Mouse (Mus musculus) midbrain, embryonic 12.5 days (tissue): ENCODE results near the gene Gas2. TPM values are rescaled to one million over a fixed set of nuclear protein-coding genes. Genes with fewer than 3 reads are reported as not detected.

Experiments used
- ATAC-seq: fragments of 200-750 bp; cut with Nextera tagmentation; 2 replicates; pipeline ENCODE4 v1.8.0; 2017; ENCODE audit warnings: low read depth, moderate TSS enrichment, moderate library complexity; ENCODE audit not compliant: low FRiP score
- H3K27ac ChIP-seq: fragments of 300-500 bp; sonication (generic); replicated peaks from 2 replicates; pipeline ENCODE4 v1.5.1; 2016; ENCODE audit warnings: mild to moderate bottlenecking
- H3K27me3 ChIP-seq: fragments of 300-500 bp; sonication (generic); 2 replicates; pipeline ENCODE4 v1.6.1; 2016; ENCODE audit warnings: mild to moderate bottlenecking
- H3K36me3 ChIP-seq: fragments of 300-500 bp; sonication (generic); 2 replicates; pipeline ENCODE4 v1.6.1; 2016
- H3K4me1 ChIP-seq: fragments of 300-500 bp; sonication (generic); 2 replicates; pipeline ENCODE4 v1.6.1; 2016
- H3K4me2 ChIP-seq: fragments of 300-500 bp; sonication (generic); replicated peaks from 2 replicates; pipeline ENCODE4 v1.6.1; 2016; ENCODE audit warnings: mild to moderate bottlenecking, moderate library complexity
- H3K4me3 ChIP-seq: fragments of 300-500 bp; sonication (generic); 2 replicates; pipeline ENCODE4 v1.5.1; 2016; ENCODE audit warnings: mild to moderate bottlenecking
- H3K9ac ChIP-seq: fragments of 300-500 bp; sonication (generic); replicated peaks from 2 replicates; pipeline ENCODE4 v1.6.1; 2016; ENCODE audit warnings: mild to moderate bottlenecking, moderate library complexity
- H3K9me3 ChIP-seq: fragments of 300-500 bp; sonication (generic); 2 replicates; pipeline ENCODE4 v1.6.1; 2016; ENCODE audit warnings: mild to moderate bottlenecking
- whole genome bisulfite sequencing: fragments of 180-500 bp; shearing (Covaris S2); methylation state at CpG from one replicate; pipeline ENCODE4 v1.1.7; 2016; 5-methylcytosine and 5-hydroxymethylcytosine counted together
- polyA plus RNA-seq: library from polyadenylated mRNA; unstranded; fragments of >200 nt; fragmentation: Nextera tagmentation; extraction: Ambion mirVana; gene quantifications from 2 replicates; pipeline ENCODE4 v1.2.1, GENCODE M21; 2016

The Gas2 gene
- polyA plus RNA-seq, 1 experiment from 2014 or later, result 32.7 TPM

DNA sequence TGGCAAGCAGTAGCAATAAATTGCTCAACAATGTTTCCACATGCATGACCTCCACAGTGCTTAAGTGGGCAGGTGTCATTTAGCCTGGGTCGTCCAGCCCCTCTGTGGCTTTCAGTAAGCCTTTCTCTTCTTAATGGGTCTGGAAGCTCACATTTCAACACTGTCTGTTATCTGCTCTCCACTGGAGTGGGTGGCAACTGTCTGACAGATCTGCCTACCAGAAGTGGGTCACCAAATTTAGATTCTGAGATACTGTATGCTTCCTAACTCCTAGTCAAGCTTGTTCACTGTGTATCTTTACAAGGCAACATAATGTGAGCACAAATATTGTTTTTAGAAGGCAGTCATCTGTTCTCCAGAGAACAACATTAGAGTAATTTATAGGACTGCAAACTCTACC lies 120.5 kb downstream of the Gas2 start:
- WGBS, result 46% methylated on average over 1 of the region's 1 CpGs
- no peaks in the 10 kb centered on the region for H3K36me3 ChIP-seq
- no peak for ATAC-seq

DNA sequence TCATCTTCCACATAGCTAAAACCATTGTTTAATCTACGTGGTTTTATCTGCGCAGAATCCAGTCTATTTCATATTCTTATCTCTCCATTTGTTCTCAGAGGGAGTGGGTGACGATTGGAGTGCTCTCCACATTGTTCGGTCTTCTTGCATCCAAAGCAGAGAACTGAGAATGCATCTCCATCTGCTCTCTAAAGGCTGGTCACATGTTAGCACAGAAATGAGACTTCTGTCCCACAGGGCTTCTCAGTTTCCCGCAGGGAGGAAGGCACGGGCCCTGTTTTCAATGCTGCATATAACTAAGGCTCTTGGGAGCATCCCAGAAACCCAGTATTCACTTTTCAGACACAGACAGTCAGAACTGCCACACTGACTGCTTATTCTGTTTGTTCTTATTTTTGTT lies 123.9 kb downstream of the Gas2 start:
- no peaks in the 10 kb centered on the region for H3K9me3 ChIP-seq
- 81% methylated on average over 6 of the region's 6 CpGs for WGBS
- no peak overlapping the region for H3K4me3 ChIP-seq
- ATAC-seq, result no peak
- no peaks in the 10 kb centered on the region for H3K27me3 ChIP-seq
- no peak overlapping the region for H3K27ac ChIP-seq
- H3K4me1 ChIP-seq, result no peaks in the 10 kb centered on the region
- no peak overlapping the region for H3K9ac ChIP-seq
- H3K4me2 ChIP-seq, result no peak overlapping the region
- H3K36me3 ChIP-seq, result no peaks in the 10 kb centered on the region

More for the DNA sequence above, 120.5 kb downstream of the Gas2 start:
- Histone ChIP-seq H3K4me1 (no peaks in the 10 kb centered on the region), H3K4me2 (no peak overlapping the region), H3K9ac (no peak overlapping the region), H3K27me3 (no peaks in the 10 kb centered on the region), H3K4me3 (no peak overlapping the region), H3K27ac (no peak overlapping the region), H3K9me3 (no peaks in the 10 kb centered on the region)

DNA sequence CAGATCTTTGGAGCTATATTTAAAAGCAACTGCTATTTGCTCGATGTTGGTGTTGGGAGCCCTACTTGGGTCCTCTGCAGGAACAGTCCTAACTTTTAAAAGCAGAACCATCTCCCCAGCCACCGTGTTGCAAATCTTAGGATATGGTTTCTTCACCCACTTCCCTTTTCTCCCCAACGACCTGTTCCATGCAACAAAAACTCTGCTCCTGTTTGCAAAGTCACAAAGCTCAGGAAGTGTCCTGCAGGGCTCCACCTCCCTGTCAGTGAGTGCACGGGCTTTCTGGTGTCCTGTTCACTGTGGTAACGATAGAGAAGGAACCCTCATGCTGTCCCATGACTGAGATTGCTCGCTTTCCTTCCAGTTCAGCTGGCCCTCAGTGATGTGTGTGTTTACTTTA lies 125.1 kb downstream of the Gas2 start:
- H3K4me1 ChIP-seq, result no peaks in the 10 kb centered on the region
- 76% methylated on average over 6 of the region's 6 CpGs for WGBS
- no peak for ATAC-seq

DNA sequence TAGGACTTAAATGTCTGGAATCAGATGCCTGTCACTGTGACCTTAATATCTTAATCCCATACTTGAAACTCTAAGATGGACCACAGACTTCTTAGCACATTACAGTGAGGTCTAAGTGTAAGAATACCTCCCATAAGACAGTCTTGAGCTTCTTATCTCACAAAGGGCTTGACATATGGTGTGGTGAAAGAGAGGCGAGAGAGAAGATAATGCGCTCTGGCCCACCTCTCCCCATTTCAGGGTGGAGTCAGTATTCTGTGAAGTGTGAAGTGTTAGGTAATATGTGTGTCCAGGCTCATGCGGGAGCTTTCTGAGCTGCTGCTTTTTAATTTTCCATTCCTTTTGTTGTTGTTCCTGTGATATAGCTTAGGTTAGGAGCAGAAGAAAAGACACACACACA lies 129.2 kb downstream of the Gas2 start:
- Histone ChIP-seq H3K9ac (no peak overlapping the region), H3K27ac (no peak overlapping the region), H3K4me2 (no peak overlapping the region), H3K4me1 (no peaks in the 10 kb centered on the region), H3K9me3 (no peaks in the 10 kb centered on the region), H3K4me3 (no peak overlapping the region), H3K27me3 (no peaks in the 10 kb centered on the region), H3K36me3 (no peaks in the 10 kb centered on the region)
- no peak for ATAC-seq
- 82% methylated on average over 3 of the region's 3 CpGs for WGBS

More for the DNA sequence above, 125.1 kb downstream of the Gas2 start:
- no peaks in the 10 kb centered on the region for H3K36me3 ChIP-seq
- H3K4me3 ChIP-seq, result no peak overlapping the region
- H3K9ac ChIP-seq, result no peak overlapping the region
- no peaks in the 10 kb centered on the region for H3K27me3 ChIP-seq
- H3K9me3 ChIP-seq, result no peaks in the 10 kb centered on the region
- H3K27ac ChIP-seq, result no peak overlapping the region
- no peak overlapping the region for H3K4me2 ChIP-seq

DNA sequence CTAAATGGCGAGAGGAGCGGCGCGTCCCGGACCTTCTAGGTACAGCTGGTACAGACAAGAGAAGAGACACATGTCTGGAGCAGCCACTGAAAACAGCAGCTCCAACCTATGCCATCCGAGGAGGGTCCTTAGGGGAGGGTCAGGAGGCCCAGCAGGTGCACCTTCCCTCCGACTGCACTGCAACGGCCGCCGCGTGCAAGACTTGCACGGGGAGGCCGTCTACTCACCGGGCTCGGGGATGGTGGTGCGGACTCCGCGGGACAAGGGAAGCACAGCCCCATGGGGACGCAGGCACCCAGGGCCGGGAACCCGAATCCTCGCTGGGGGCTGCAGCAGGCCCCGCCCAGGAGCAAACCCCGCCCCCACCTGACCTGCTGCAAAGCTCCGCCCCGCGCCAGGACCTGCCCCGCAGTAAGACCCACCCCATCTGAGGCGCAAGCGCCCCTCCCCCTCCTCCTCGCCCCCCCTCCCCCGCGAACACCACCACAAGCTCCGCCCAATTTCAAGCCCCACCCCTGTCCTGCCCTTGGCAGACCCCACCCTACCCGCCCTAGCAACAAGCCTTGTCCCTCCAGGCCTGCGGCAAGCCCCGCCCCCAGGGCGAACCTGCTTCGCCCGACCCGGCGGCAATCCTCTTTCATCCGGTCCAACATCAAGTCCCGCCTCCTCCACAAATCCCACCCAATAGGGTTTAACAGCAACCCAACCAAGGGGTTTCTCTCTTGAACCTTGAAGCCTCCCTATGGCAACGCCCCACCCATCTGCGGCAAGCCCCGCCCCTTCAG lies 143.9 kb downstream of the Gas2 start, which contains the start of gene Svip:
Gene Svip, minus strand, starts transcription at position 508 of the 785 bp plus-strand sequence.
- Histone ChIP-seq H3K9me3 (no peaks in the 10 kb centered on the region), H3K4me2 (peak within 1 kb of the TSS; percentile 66), H3K36me3 (0 out of 2 replicates have a peak, but pooled peaks cover 3% of the 10 kb centered on the region), H3K27ac (peak within 1 kb of the TSS; percentile 70), H3K9ac (peak within 1 kb of the TSS; percentile 68), H3K4me1 (no peaks in the 10 kb centered on the region), H3K27me3 (no peaks in the 10 kb centered on the region; the same call in 1 of the 2 replicates), H3K4me3 (peak within 1 kb of the TSS; percentile 71)
- peak; percentile 95 for ATAC-seq
- under 1% methylated on average over 37 of the region's 47 CpGs for WGBS

DNA sequence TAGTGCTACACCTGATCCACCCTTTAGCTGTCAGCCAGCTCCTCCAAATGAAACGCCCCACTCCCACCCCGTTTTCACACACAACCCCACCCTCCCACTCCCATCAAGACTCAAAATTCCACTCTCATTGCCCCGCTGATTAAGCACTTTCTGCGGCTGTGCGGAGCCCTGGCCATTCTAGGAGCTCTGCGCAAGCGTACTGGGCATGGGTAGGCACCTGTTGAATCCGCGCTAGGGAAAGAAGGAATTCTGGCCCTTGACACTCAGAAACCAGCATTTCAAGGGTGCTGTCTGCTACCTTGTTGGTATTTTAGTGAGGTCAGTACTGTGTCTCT lies 144.4 kb downstream of the Gas2 start:
- under 1% methylated on average over 9 of the region's 9 CpGs for whole genome bisulfite sequencing
- ATAC-seq, result no peak
- H3K27ac ChIP-seq, result peak overlapping the region; percentile 70; the same call in 1 of the 2 replicates

DNA sequence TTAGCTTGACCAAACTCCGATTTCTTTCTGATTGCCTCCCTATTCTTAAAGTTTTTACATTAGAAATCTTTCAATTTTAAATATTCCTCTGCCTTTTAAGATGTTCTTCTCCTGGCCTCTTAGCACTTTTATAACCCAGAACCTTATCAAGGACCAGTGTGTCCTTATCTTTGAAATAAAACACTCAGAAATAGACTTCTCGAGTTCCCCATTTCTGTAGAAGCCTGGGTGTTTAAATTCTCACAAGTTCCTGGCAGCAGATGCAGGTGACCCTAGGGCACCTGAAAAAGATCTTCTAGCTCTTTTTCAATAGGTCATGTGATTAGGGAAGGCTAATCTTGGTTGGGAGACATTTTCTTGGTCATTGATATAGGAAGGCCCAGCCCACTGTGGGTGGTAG lies 145.3 kb downstream of the Gas2 start:
- no peak overlapping the region for H3K4me3 ChIP-seq
- H3K4me1 ChIP-seq, result no peaks in the 10 kb centered on the region
- no peaks in the 10 kb centered on the region; the same call in 1 of the 2 replicates for H3K27me3 ChIP-seq
- 0 out of 2 replicates have a peak, but pooled peaks cover 3% of the 10 kb centered on the region for H3K36me3 ChIP-seq
- no peak for ATAC-seq
- H3K9me3 ChIP-seq, result no peaks in the 10 kb centered on the region
- no peak overlapping the region for H3K27ac ChIP-seq
- no peak overlapping the region for H3K9ac ChIP-seq
- no peak overlapping the region for H3K4me2 ChIP-seq
- 85% methylated on average over 2 of the region's 2 CpGs for WGBS

More for the DNA sequence above, 144.4 kb downstream of the Gas2 start:
- H3K9ac ChIP-seq, result 0 out of 2 replicates have a peak overlapping the region, but pooled peaks have one; percentile 31
- no peaks in the 10 kb centered on the region for H3K4me1 ChIP-seq
- 0 out of 2 replicates have a peak, but pooled peaks cover 3% of the 10 kb centered on the region for H3K36me3 ChIP-seq
- H3K4me2 ChIP-seq, result peak overlapping the region; percentile 66
- peak overlapping the region; percentile 71 for H3K4me3 ChIP-seq
- H3K27me3 ChIP-seq, result no peaks in the 10 kb centered on the region; the same call in 1 of the 2 replicates
- no peaks in the 10 kb centered on the region for H3K9me3 ChIP-seq

DNA sequence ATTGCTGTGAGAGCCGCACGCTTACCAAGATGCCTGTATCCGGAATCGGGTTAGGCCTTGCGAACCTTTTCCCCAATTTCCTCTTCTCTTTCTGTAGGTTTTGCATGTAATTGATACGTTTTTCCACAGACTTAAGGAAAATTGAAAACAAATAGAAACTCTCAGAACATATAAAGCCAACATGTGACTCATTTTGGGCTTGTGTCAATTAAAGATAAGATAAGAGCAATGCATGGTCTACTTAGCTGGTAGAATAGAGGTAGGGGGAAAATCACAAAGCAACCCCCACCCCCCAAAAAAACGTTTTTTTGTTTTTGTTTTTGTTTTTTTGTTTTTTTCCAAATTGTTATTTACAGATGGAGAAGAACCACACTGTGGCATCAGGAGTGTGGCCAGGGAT lies 151.6 kb downstream of the Gas2 start:
- no peak for ATAC-seq
- no peak overlapping the region for H3K4me3 ChIP-seq
- 83% methylated on average over 7 of the region's 7 CpGs for WGBS

DNA sequence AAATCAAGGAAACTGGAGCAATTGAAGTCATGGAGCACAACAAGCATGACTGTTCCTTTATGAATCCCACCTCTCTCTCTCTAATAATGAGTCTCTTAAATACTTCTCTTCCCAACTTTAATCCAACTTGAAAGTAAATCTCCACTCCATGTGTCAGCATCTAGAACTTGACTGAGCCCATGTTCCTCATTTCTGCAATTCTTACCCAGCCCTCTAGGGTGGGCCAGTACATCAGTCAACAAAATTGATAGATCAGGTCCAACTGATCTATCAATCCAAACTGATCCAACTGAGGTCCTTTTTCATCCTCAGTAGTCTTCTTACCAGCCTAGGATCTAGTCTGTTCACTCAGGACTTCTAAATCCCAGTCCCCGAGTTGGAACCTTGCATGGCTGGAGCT lies 153.4 kb downstream of the Gas2 start:
- H3K4me3 ChIP-seq, result no peak overlapping the region
- H3K4me2 ChIP-seq, result no peak overlapping the region
- H3K27ac ChIP-seq, result no peak overlapping the region
- 93% methylated on average over 1 of the region's 1 CpGs for WGBS
- H3K4me1 ChIP-seq, result no peaks in the 10 kb centered on the region
- no peaks in the 10 kb centered on the region for H3K9me3 ChIP-seq
- ATAC-seq, result no peak
- no peaks in the 10 kb centered on the region for H3K36me3 ChIP-seq
- H3K9ac ChIP-seq, result no peak overlapping the region
- no peaks in the 10 kb centered on the region for H3K27me3 ChIP-seq

More for the DNA sequence above, 151.6 kb downstream of the Gas2 start:
- H3K4me2 ChIP-seq, result no peak overlapping the region
- no peaks in the 10 kb centered on the region for H3K27me3 ChIP-seq
- H3K9me3 ChIP-seq, result no peaks in the 10 kb centered on the region
- no peak overlapping the region for H3K9ac ChIP-seq
- H3K36me3 ChIP-seq, result no peaks in the 10 kb centered on the region
- no peaks in the 10 kb centered on the region for H3K4me1 ChIP-seq
- no peak overlapping the region for H3K27ac ChIP-seq

DNA sequence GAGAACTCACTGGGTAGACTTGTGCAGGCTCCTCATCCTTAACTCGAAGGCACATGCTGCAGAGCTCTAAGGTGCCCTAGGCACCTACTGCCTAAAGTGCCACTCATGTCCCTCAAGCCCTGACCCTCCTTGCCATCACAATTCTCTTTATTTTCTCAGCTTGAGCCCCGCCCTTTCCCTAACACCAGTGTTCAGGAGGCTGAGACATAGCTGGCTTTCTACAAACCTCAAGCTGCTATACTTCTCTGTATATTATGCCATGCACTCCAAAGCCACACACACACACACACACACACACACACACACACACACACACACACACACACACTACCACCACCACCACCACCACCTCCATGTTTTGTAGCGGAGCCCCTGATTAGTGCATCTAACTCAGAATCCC lies 153.8 kb downstream of the Gas2 start, which contains the start of gene 1700015G11Rik:
Gene 1700015G11Rik, minus strand, starts transcription at position 101 of the 400 bp plus-strand sequence.
- Histone ChIP-seq H3K4me3 (no peak within 1 kb of the TSS), H3K4me2 (no peak within 1 kb of the TSS), H3K4me1 (no peaks in the 10 kb centered on the region), H3K36me3 (no peaks in the 10 kb centered on the region), H3K27ac (no peak within 1 kb of the TSS), H3K9ac (no peak within 1 kb of the TSS), H3K9me3 (no peaks in the 10 kb centered on the region), H3K27me3 (no peaks in the 10 kb centered on the region)
- no peak for ATAC-seq
- 79% methylated on average over 3 of the region's 3 CpGs for WGBS

DNA sequence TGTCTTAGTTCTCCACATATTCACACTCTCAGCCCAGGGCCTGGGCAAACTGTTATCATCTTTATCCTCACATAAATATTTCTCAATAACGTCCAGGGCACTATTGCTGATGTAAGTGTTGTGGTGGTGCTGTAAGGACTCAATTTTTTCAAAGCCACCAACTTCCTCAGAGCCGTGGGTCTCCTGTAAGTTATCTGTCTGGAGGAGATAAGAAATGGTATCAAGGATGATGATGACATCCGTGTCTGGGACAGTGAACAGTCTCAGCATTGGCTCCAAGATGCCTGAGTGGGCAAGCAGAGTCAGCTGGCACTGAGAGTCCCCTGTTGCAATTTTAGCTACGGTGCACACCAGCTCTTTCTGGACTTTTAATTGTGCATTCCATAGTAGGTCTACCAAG lies 160.2 kb downstream of the Gas2 start:
- Histone ChIP-seq H3K4me3 (no peak overlapping the region), H3K27ac (no peak overlapping the region), H3K27me3 (no peaks in the 10 kb centered on the region), H3K9ac (no peak overlapping the region), H3K4me2 (no peak overlapping the region), H3K4me1 (no peaks in the 10 kb centered on the region), H3K36me3 (no peaks in the 10 kb centered on the region), H3K9me3 (no peaks in the 10 kb centered on the region)
- 87% methylated on average over 4 of the region's 4 CpGs for WGBS
- no peak for ATAC-seq

DNA sequence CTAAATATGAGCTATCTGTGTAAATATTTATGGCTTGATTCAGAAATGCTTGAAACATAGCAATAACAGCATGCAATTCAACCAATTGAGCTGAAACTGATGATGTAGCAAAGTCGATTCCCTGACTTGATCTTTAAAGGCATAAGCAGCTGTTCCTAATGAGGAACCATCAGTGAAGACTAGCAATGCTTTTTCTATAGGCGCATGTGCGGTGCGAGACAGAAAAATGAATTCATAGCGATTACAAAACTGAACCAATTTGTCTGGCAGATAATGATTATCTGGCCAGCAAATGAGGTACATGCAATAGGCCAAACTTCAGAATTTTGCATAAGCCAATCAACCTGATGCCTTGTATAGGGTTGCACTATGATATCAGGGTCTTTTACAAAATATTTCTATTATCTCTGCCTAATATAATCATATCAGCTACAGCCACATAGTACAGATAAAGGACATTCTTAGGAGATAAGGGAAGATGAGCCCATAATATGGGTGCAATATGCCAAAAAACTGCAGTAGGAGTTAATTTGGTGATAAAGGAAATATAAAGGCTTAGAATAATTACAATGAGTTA lies 162.3 kb downstream of the Gas2 start:
- no peak for ATAC-seq
- no peak overlapping the region for H3K4me3 ChIP-seq
- H3K9ac ChIP-seq, result no peak overlapping the region
- H3K4me1 ChIP-seq, result no peaks in the 10 kb centered on the region
- WGBS, result 93% methylated on average over 5 of the region's 5 CpGs
- no peaks in the 10 kb centered on the region for H3K36me3 ChIP-seq
- H3K27me3 ChIP-seq, result no peaks in the 10 kb centered on the region
- no peak overlapping the region for H3K4me2 ChIP-seq
- no peak overlapping the region for H3K27ac ChIP-seq
- H3K9me3 ChIP-seq, result no peaks in the 10 kb centered on the region
